Mouse (Mus musculus) thymus, adult 2 months (tissue): ENCODE measurements around the gene Ttc39d. TPM values are rescaled to one million over a fixed set of nuclear protein-coding genes. Genes with fewer than 3 reads are reported as not detected.

Source experiments
- DNase-seq: peaks from one replicate; pipeline ENCODE4 v3.0.0; 2021
- H3K27ac ChIP-seq: fragments of 200-500 bp; 2 replicates; pipeline ENCODE4 v1.5.1; 2012; ENCODE audit warnings: low read length, control low read depth; ENCODE audit not compliant: control insufficient read depth, insufficient read depth
- H3K27me3 ChIP-seq: fragments of 200-500 bp; 2 replicates; pipeline ENCODE4 v1.6.1; 2012; ENCODE audit warnings: mild to moderate bottlenecking, low read length, moderate library complexity, mixed read lengths; ENCODE audit not compliant: control insufficient read depth, insufficient read depth
- H3K36me3 ChIP-seq: fragments of 200-500 bp; 2 replicates; pipeline ENCODE4 v1.6.1; 2012; ENCODE audit warnings: mild to moderate bottlenecking, low read length, moderate library complexity; ENCODE audit not compliant: control insufficient read depth, insufficient read depth
- H3K4me1 ChIP-seq: fragments of 200-500 bp; replicated peaks from 2 replicates; pipeline ENCODE4 v1.6.1; 2012; ENCODE audit warnings: low read length; ENCODE audit not compliant: control insufficient read depth, insufficient read depth
- H3K4me3 ChIP-seq: fragments of 200-500 bp; 2 replicates; pipeline ENCODE4 v1.5.1; 2012; ENCODE audit warnings: mild to moderate bottlenecking, low read length, control low read depth, moderate library complexity; ENCODE audit not compliant: control insufficient read depth, insufficient read depth
- CTCF ChIP-seq: fragments of 200-500 bp; IDR thresholded peaks from 2 replicates; pipeline ENCODE4 v1.5.1; 2012; ENCODE audit warnings: mild to moderate bottlenecking, control low read depth, low read length, moderate library complexity, borderline replicate concordance; ENCODE audit not compliant: control insufficient read depth, poor library complexity, insufficient read depth; ENCODE audit errors: extremely low read depth
- POLR2A ChIP-seq: fragments of 200-500 bp; IDR thresholded peaks from 2 replicates; pipeline ENCODE4 v1.6.1; 2012; ENCODE audit warnings: mild to moderate bottlenecking, low read length, control low read depth, moderate library complexity; ENCODE audit not compliant: control insufficient read depth, poor library complexity, insufficient read depth; ENCODE audit errors: extremely low read depth
- WGBS: fragments of 180-500 bp; shearing (Covaris S2); methylation state at CpG from one replicate; pipeline ENCODE4 v1.1.7; 2018; 5-methylcytosine and 5-hydroxymethylcytosine counted together
- polyA plus RNA-seq: library from polyadenylated mRNA; depleted of rRNA; stranded (reverse); fragments of >200 nt; gene quantifications from 2 replicates; pipeline ENCODE4 v1.2.3, GENCODE M21; 2012

Gene Ttc39d
- polyA plus RNA-seq, 1 experiment: not detected

- no peak for TF ChIP-seq CTCF
- TF ChIP-seq POLR2A: no peak
- 94% methylated on average over 4 of the region's 4 CpGs for WGBS
- Histone ChIP-seq H3K27ac (no peak overlapping the region), H3K36me3 (no peaks in the 10 kb centered on the region), H3K4me3 (no peak overlapping the region), H3K4me1 (peaks cover 8% of the 10 kb centered on the region), H3K27me3 (no peaks in the 10 kb centered on the region)
- no peak for DNase-seq
These were observed 39.8 kb upstream of the Ttc39d start for GRCm38 (mm10) chr17:80167436-80167835.

GRCm38 (mm10) chr17:80167851-80168251 lies 39.4 kb upstream of the Ttc39d start:
- 89% methylated on average over 7 of the region's 7 CpGs for WGBS
- no peaks in the 10 kb centered on the region for H3K27me3 ChIP-seq
- TF ChIP-seq CTCF: no peak
- no peak for TF ChIP-seq POLR2A

GRCm38 (mm10) chr17:80168425-80169182 lies 38.7 kb upstream of the Ttc39d start:
- no peaks in the 10 kb centered on the region for H3K27me3 ChIP-seq
- DNase-seq: no peak
- WGBS: 77% methylated on average over 16 of the region's 16 CpGs
- H3K27ac ChIP-seq: no peak overlapping the region
- H3K4me3 ChIP-seq: no peak overlapping the region
- peaks cover 12% of the 10 kb centered on the region for H3K4me1 ChIP-seq
- H3K36me3 ChIP-seq: no peaks in the 10 kb centered on the region
- no peak for TF ChIP-seq POLR2A

More at GRCm38 (mm10) chr17:80167851-80168251, 39.4 kb upstream of the Ttc39d start:
- H3K36me3 ChIP-seq: no peaks in the 10 kb centered on the region
- no peak for DNase-seq
- H3K4me1 ChIP-seq: peaks cover 8% of the 10 kb centered on the region
- H3K4me3 ChIP-seq: no peak overlapping the region
- H3K27ac ChIP-seq: no peak overlapping the region

- Histone ChIP-seq H3K36me3 (no peaks in the 10 kb centered on the region), H3K4me1 (peaks cover 24% of the 10 kb centered on the region), H3K27me3 (no peaks in the 10 kb centered on the region), H3K27ac (peak overlapping the region; percentile 9; the same call in 1 of the 2 replicates), H3K4me3 (no peak overlapping the region)
- no peak for TF ChIP-seq POLR2A
- TF ChIP-seq CTCF: no peak
- DNase-seq: no peak
- 43% methylated on average over 6 of the region's 6 CpGs for WGBS
These were observed 37.5 kb upstream of the Ttc39d start for GRCm38 (mm10) chr17:80169792-80170191.

GRCm38 (mm10) chr17:80170951-80171350 lies 36.3 kb upstream of the Ttc39d start:
- H3K4me1 ChIP-seq: peaks cover 35% of the 10 kb centered on the region
- H3K27me3 ChIP-seq: no peaks in the 10 kb centered on the region
- 93% methylated on average over 7 of the region's 7 CpGs for WGBS
- no peaks in the 10 kb centered on the region for H3K36me3 ChIP-seq
- no peak for TF ChIP-seq CTCF
- TF ChIP-seq POLR2A: no peak
- no peak for DNase-seq
- no peak overlapping the region for H3K4me3 ChIP-seq
- H3K27ac ChIP-seq: no peak overlapping the region

- TF ChIP-seq POLR2A (no peak), CTCF (no peak)
- 94% methylated on average over 4 of the region's 4 CpGs for WGBS
These were observed 35.3 kb upstream of the Ttc39d start for GRCm38 (mm10) chr17:80171948-80172347.

More at GRCm38 (mm10) chr17:80171948-80172347, 35.3 kb upstream of the Ttc39d start:
- H3K4me3 ChIP-seq: no peak overlapping the region
- H3K27me3 ChIP-seq: no peaks in the 10 kb centered on the region
- no peaks in the 10 kb centered on the region for H3K36me3 ChIP-seq
- DNase-seq: no peak
- no peak overlapping the region for H3K27ac ChIP-seq
- peaks cover 36% of the 10 kb centered on the region for H3K4me1 ChIP-seq
